Mouse (Mus musculus) bone marrow macrophage, adult 2 months (primary cell): ENCODE results near the gene Gm3317.
"Not testable (repeated sequence)": the region's sequence is repeated elsewhere in the genome, so short reads cannot be mapped to it uniquely, and the experiment has no call there.

Experiments used
- CTCF ChIP-seq: IDR thresholded peaks from 2 replicates; pipeline ENCODE4 v1.5.1; 2012; ENCODE audit warnings: low read depth, mild to moderate bottlenecking, low read length, moderate library complexity
- POLR2A ChIP-seq: IDR thresholded peaks from 2 replicates; pipeline ENCODE4 v1.6.1; 2012; ENCODE audit warnings: mild to moderate bottlenecking, low read depth, low read length, borderline replicate concordance

- not testable (repeated sequence) for TF ChIP-seq CTCF, POLR2A
Observed at GRCm38 (mm10) chr14:5164235-5164634, at the start of gene Gm3317.
